ENCODE assay signal across 10 mouse cellular contexts in genomic region chr3:34659861-34660260, GRCm38 (mm10). TPM values are rescaled to one million over a fixed set of nuclear protein-coding genes. Genes with fewer than 3 reads are reported as not detected.
DNase-seq lines count a peak whose midpoint lies in the region; ATAC-seq and TF ChIP-seq lines count a peak whose summit lies in the region.
"Had no signal": no experiment of that assay in that cellular context is flagged by ENCODE, and none has a peak within 500 bp of the region (broad histone marks: within the 10 kb centered on the region; RNA-seq: fewer than 3 reads in every experiment).

No protein-coding gene starts in this region.

- peaks cover 16% of the 10 kb centered on the region for H3K36me3 ChIP-seq in forebrain, embryonic 10.5 days (replicated peaks)
- no peaks in the 10 kb centered on the region for H3K36me3 ChIP-seq in hindbrain, embryonic 15.5 days
- no peaks in the 10 kb centered on the region for H3K36me3 ChIP-seq in neural tube, embryonic 12.5 days
- H3K36me3 ChIP-seq: heart, embryonic 10.5 days; stomach, embryonic 15.5 days had no signal

- peaks cover 99% of the 10 kb centered on the region for H3K27me3 ChIP-seq in forebrain, embryonic 10.5 days (ENCODE audit: poor library complexity, severe bottlenecking)
- peaks cover 40% of the 10 kb centered on the region for H3K27me3 ChIP-seq in hindbrain, embryonic 15.5 days
- H3K27me3 ChIP-seq in neural tube, embryonic 12.5 days (replicated peaks): peaks cover 22% of the 10 kb centered on the region

- no peaks in the 10 kb centered on the region for H3K4me1 ChIP-seq in cortical plate, adult 2 months (ENCODE audit: control insufficient read depth, insufficient read depth, low read length)
- H3K4me1 ChIP-seq in forebrain, embryonic 10.5 days: peaks cover 97% of the 10 kb centered on the region
- peaks cover 14% of the 10 kb centered on the region for H3K4me1 ChIP-seq in hindbrain, embryonic 15.5 days (replicated peaks)
- peaks cover 46% of the 10 kb centered on the region for H3K4me1 ChIP-seq in neural tube, embryonic 12.5 days

- no peak for TF ChIP-seq POLR2A in cortical plate, adult 2 months (IDR thresholded peaks at IDR 0.05; ENCODE audit: extremely low read depth, insufficient read depth, low read length)

- 2% methylated on average over 6 of the region's 6 CpGs for WGBS in forebrain, embryonic 10.5 days
- WGBS in hindbrain, embryonic 15.5 days: 15% methylated on average over 6 of the region's 6 CpGs
- WGBS in neural tube, embryonic 12.5 days: 1% methylated on average over 6 of the region's 6 CpGs

- peak; percentile 67 for DNase-seq in forebrain, embryonic 10.5 days (ENCODE audit: extremely low spot score, low spot score)
- no peak for DNase-seq in cerebellum, adult 18-20 months
- DNase-seq in kidney, adult 11 months: no peak
- DNase-seq: lung, adult 18-20 months had no signal

- H3K9ac ChIP-seq in hindbrain, embryonic 15.5 days: no peak overlapping the region
- H3K9ac ChIP-seq in neural tube, embryonic 12.5 days: no peak overlapping the region
- H3K9ac ChIP-seq: stomach, embryonic 15.5 days had no signal

- H3K4me2 ChIP-seq in hindbrain, embryonic 15.5 days: peak overlapping the region; percentile 25
- H3K4me2 ChIP-seq in neural tube, embryonic 12.5 days (replicated peaks): peak overlapping the region; percentile 79
- H3K4me2 ChIP-seq: stomach, embryonic 15.5 days had no signal

- no peak overlapping the region for H3K4me3 ChIP-seq in cortical plate, adult 2 months (ENCODE audit: insufficient read depth, low read length)
- H3K4me3 ChIP-seq in forebrain, embryonic 10.5 days: peak overlapping the region; percentile 79
- no peak overlapping the region for H3K4me3 ChIP-seq in hindbrain, embryonic 15.5 days
- no peak overlapping the region for H3K4me3 ChIP-seq in neural tube, embryonic 12.5 days
- H3K4me3 ChIP-seq: heart, embryonic 10.5 days; stomach, embryonic 15.5 days had no signal

- no peak for TF ChIP-seq CTCF in cortical plate, adult 2 months (IDR thresholded peaks at IDR 0.05; ENCODE audit: extremely low read depth, insufficient read depth, low read length)

- no peaks in the 10 kb centered on the region for H3K9me3 ChIP-seq in forebrain, embryonic 10.5 days
- H3K9me3 ChIP-seq in hindbrain, embryonic 15.5 days: no peaks in the 10 kb centered on the region
- no peaks in the 10 kb centered on the region for H3K9me3 ChIP-seq in neural tube, embryonic 12.5 days
- H3K9me3 ChIP-seq: heart, embryonic 10.5 days; stomach, embryonic 15.5 days had no signal

- ATAC-seq in hindbrain, embryonic 15.5 days (ENCODE audit: low FRiP score, low read depth): peak; percentile 25; the same call in 1 of the 2 replicates
- ATAC-seq in neural tube, embryonic 12.5 days (ENCODE audit: low FRiP score, low read depth): no peak
- ATAC-seq in inflammation-experienced regulatory T-cells, adult 6 months: no peak

- peak overlapping the region; percentile 60 for H3K27ac ChIP-seq in cortical plate, adult 2 months (ENCODE audit: insufficient read depth, low read length)
- peak overlapping the region; percentile 99 for H3K27ac ChIP-seq in forebrain, embryonic 10.5 days
- H3K27ac ChIP-seq in hindbrain, embryonic 15.5 days (replicated peaks): peak overlapping the region; percentile 87
- no peak overlapping the region for H3K27ac ChIP-seq in neural tube, embryonic 12.5 days
- H3K27ac ChIP-seq: heart, embryonic 10.5 days; stomach, embryonic 15.5 days had no signal

RNA-seq across cellular contexts. Expression of gene Sox2, which starts 9.7 kb away (rescaled TPM):
- polyA plus RNA-seq in cortical plate, adult 2 months (2012; rRNA removed): 27.0 and 30.5 TPM in 2 replicates
- 29.2 and 29.3 TPM in 2 replicates for polyA plus RNA-seq in forebrain, embryonic 10.5 days (2016; fragmentation: Nextera tagmentation; extraction: Ambion mirVana)
- polyA plus RNA-seq in hindbrain, embryonic 15.5 days (2015; fragmentation: Nextera tagmentation; extraction: Ambion mirVana): 18.3 and 19.2 TPM in 2 replicates
- 48.0 and 49.7 TPM in 2 replicates for polyA plus RNA-seq in neural tube, embryonic 12.5 days (2016; fragmentation: Nextera tagmentation; extraction: Ambion mirVana)
- not detected for polyA plus RNA-seq in inflammation-experienced regulatory T-cells, adult 6 months (2017; shearing (Covaris generic))

Comparison
In these comparisons a context has a peak if more than half of its experiments do, and no peak if none do; other contexts are left out.
1. RNA of gene Sox2, which starts 9.7 kb away (polyA plus RNA-seq): 48.0 to 49.7 TPM in neural tube, embryonic 12.5 days, 27.0 to 30.5 TPM in cortical plate, adult 2 months, 29.2 to 29.3 TPM in forebrain, embryonic 10.5 days and 18.3 to 19.2 TPM in hindbrain, embryonic 15.5 days; not detected in inflammation-experienced regulatory T-cells, adult 6 months; every median in the first group is over 10 times any median in the second.